Mouse (Mus musculus) layer of hippocampus, adult 2 months (tissue): ENCODE data around the gene Nfib. TPM values are rescaled to one million over a fixed set of nuclear protein-coding genes. Genes with fewer than 3 reads are reported as not detected.

ENCODE experiments used
- DNase-seq, 2 experiments: peaks; one replicate each; pipeline ENCODE4 v3.0.0; 2022; ENCODE audit warnings: low spot score in 2 of 2
- H3K27ac ChIP-seq: fragments of 200-600 bp; 2 replicates; pipeline ENCODE4 v1.8.1; 2022
- H3K4me3 ChIP-seq: fragments of 200-600 bp; 2 replicates; pipeline ENCODE4 v1.8.1; 2022; ENCODE audit warnings: mild to moderate bottlenecking
- CTCF ChIP-seq: fragments of 200-600 bp; conservative IDR thresholded peaks from 2 replicates; pipeline ENCODE4 v1.8.1; 2022; ENCODE audit warnings: antibody characterized with exemption, mild to moderate bottlenecking, moderate library complexity
- total RNA-seq, 2 experiments: library from RNA; stranded (reverse); gene quantifications; 2 replicates each; pipeline ENCODE4 v1.2.3; 2021

Gene Nfib
- total RNA-seq, 2 experiments from 2014 or later, result 174 to 186 TPM

- peak overlapping the region; percentile 99 for H3K27ac ChIP-seq
- peak overlapping the region; percentile 62 for H3K4me3 ChIP-seq
- DNase-seq, result no peak
- TF ChIP-seq CTCF, result no peak
Measured at GRCm38 (mm10) chr4:82538069-82538811, 167.3 kb downstream of the Nfib start.

GRCm38 (mm10) chr4:82537279-82537967, 168.1 kb downstream of the Nfib start:
- TF ChIP-seq CTCF, result no peak
- DNase-seq, result no peak

GRCm38 (mm10) chr4:82536435-82537278, 168.9 kb downstream of the Nfib start:
- TF ChIP-seq CTCF, result no peak
- H3K27ac ChIP-seq, result peak overlapping the region; percentile 99
- H3K4me3 ChIP-seq, result peak overlapping the region; percentile 62
- no peak for DNase-seq

More at GRCm38 (mm10) chr4:82537279-82537967, 168.1 kb downstream of the Nfib start:
- Histone ChIP-seq H3K27ac (peak overlapping the region; percentile 99), H3K4me3 (peak overlapping the region; percentile 62)

GRCm38 (mm10) chr4:82535606-82536434, 169.7 kb downstream of the Nfib start:
- no peak for DNase-seq
- Histone ChIP-seq H3K27ac (peak overlapping the region; percentile 99), H3K4me3 (no peak overlapping the region; the same call in 1 of the 2 replicates)
- no peak for TF ChIP-seq CTCF

- no peak for DNase-seq
- Histone ChIP-seq H3K27ac (peak overlapping the region; percentile 78), H3K4me3 (no peak overlapping the region)
- TF ChIP-seq CTCF, result no peak
Measured at GRCm38 (mm10) chr4:82533231-82533630, 172.3 kb downstream of the Nfib start.

- TF ChIP-seq CTCF, result no peak
- H3K4me3 ChIP-seq, result peak overlapping the region; percentile 0; the same call in 1 of the 2 replicates
- H3K27ac ChIP-seq, result peak overlapping the region; percentile 87
- DNase-seq, result no peak
Measured at GRCm38 (mm10) chr4:82532443-82533191, 172.9 kb downstream of the Nfib start.

GRCm38 (mm10) chr4:82531977-82532376, 173.6 kb downstream of the Nfib start:
- DNase-seq, result no peak
- TF ChIP-seq CTCF, result no peak
- Histone ChIP-seq H3K27ac (peak overlapping the region; percentile 87), H3K4me3 (peak overlapping the region; percentile 0; the same call in 1 of the 2 replicates)

GRCm38 (mm10) chr4:82530875-82531353, 174.6 kb downstream of the Nfib start:
- H3K4me3 ChIP-seq, result no peak overlapping the region
- TF ChIP-seq CTCF, result no peak
- H3K27ac ChIP-seq, result peak overlapping the region; percentile 5; the same call in 1 of the 2 replicates
- no peak for DNase-seq

- peak overlapping the region; percentile 28 for H3K27ac ChIP-seq
- DNase-seq, result no peak
- TF ChIP-seq CTCF, result no peak
- no peak overlapping the region for H3K4me3 ChIP-seq
Measured at GRCm38 (mm10) chr4:82528978-82529377, 176.6 kb downstream of the Nfib start.

GRCm38 (mm10) chr4:82519935-82520334, 185.6 kb downstream of the Nfib start:
- TF ChIP-seq CTCF, result no peak
- no peak overlapping the region for H3K27ac ChIP-seq
- no peak overlapping the region for H3K4me3 ChIP-seq
- DNase-seq, result no peak

- Histone ChIP-seq H3K27ac (peak overlapping the region; percentile 95), H3K4me3 (no peak overlapping the region)
- DNase-seq, result no peak
- no peak for TF ChIP-seq CTCF
Measured at GRCm38 (mm10) chr4:82518132-82518531, 187.4 kb downstream of the Nfib start.
